Mouse (Mus musculus): Measurements from ENCODE around the gene C1qtnf6. TPM values are rescaled to one million over a fixed set of nuclear protein-coding genes. Genes with fewer than 3 reads are reported as not detected.
A peak's percentile ranks its signal among the peaks of the same experiment; 100 is the strongest.

C1qtnf6 gene
- polyA plus RNA-seq, 1 experiment from 2014 or later = 41.1 TPM

GRCm38 (mm10) chr15:78511951-78512350 is 19.3 kb downstream of the C1qtnf6 start:
- H3K27me3 ChIP-seq (ENCODE audit: control insufficient read depth, insufficient read depth, low read length) = no peaks in the 10 kb centered on the region
- 78% methylated on average over 7 of the region's 7 CpGs for WGBS

DNA sequence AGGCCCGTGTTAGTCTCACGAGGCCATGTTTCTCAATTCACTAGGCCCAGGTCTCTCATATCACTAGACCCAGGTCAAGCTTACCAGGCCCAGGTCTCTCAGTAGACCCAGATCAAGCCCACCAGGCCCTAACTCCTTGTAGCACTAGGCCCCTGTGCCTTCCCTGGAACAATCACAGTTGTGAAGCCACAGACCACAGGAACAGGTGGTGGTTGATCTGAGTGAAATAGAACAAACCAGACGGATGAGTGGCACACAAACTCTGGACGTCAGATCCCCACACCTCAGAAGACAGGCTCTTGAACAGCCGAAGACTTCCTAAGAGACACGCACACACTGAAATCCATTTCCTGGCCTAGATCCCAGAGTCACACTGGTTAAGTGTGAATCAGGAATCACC is 20.5 kb downstream of the C1qtnf6 start:
- ATAC-seq (ENCODE audit: insufficient number of reproducible peaks, insufficient read depth, low FRiP score, low read depth) = no peak
- no peaks in the 10 kb centered on the region for H3K27me3 ChIP-seq (ENCODE audit: control insufficient read depth, insufficient read depth, low read length)
- H3K36me3 ChIP-seq (ENCODE audit: control insufficient read depth, insufficient read depth, low read length) = no peaks in the 10 kb centered on the region
- H3K27ac ChIP-seq (replicated peaks in 1 of 2; ENCODE audit: control insufficient read depth in 1 of 2, insufficient read depth in 1 of 2, low read depth in 2 of 2, low read length in 2 of 2) = no peak overlapping the region
- no peak overlapping the region for H3K9ac ChIP-seq (ENCODE audit: low read length)
- H3K4me2 ChIP-seq (ENCODE audit: low read length) = no peak overlapping the region
- WGBS = 80% methylated on average over 6 of the region's 6 CpGs
- no peaks in the 10 kb centered on the region for H3K9me3 ChIP-seq (ENCODE audit: control insufficient read depth, low read length)
- H3K4me3 ChIP-seq (ENCODE audit: control insufficient read depth in 1 of 2, insufficient read depth in 1 of 2, low read depth in 1 of 2, low read length in 2 of 2) = no peak overlapping the region
- H3K4me1 ChIP-seq (ENCODE audit: control insufficient read depth in 2 of 2, insufficient read depth in 2 of 2, low read length in 2 of 2) = peaks cover 10 to 16% of the 10 kb centered on the region in 2 experiments

More at GRCm38 (mm10) chr15:78511951-78512350, 19.3 kb downstream of the C1qtnf6 start:
- Histone ChIP-seq H3K27ac (replicated peaks in 1 of 2; ENCODE audit: control insufficient read depth in 1 of 2, insufficient read depth in 1 of 2, low read depth in 2 of 2, low read length in 2 of 2) (no peak overlapping the region), H3K4me3 (ENCODE audit: control insufficient read depth in 1 of 2, insufficient read depth in 1 of 2, low read depth in 1 of 2, low read length in 2 of 2) (no peak overlapping the region), H3K4me1 (ENCODE audit: control insufficient read depth in 2 of 2, insufficient read depth in 2 of 2, low read length in 2 of 2) (peaks cover 10 to 16% of the 10 kb centered on the region in 2 experiments), H3K36me3 (ENCODE audit: control insufficient read depth, insufficient read depth, low read length) (no peaks in the 10 kb centered on the region), H3K4me2 (ENCODE audit: low read length) (no peak overlapping the region), H3K9me3 (ENCODE audit: control insufficient read depth, low read length) (no peaks in the 10 kb centered on the region), H3K9ac (ENCODE audit: low read length) (no peak overlapping the region)
- no peak for ATAC-seq (ENCODE audit: insufficient number of reproducible peaks, insufficient read depth, low FRiP score, low read depth)

GRCm38 (mm10) chr15:78510121-78510576 is 21.1 kb downstream of the C1qtnf6 start:
- no peaks in the 10 kb centered on the region for H3K36me3 ChIP-seq (ENCODE audit: control insufficient read depth, insufficient read depth, low read length)
- H3K4me3 ChIP-seq (ENCODE audit: control insufficient read depth in 1 of 2, insufficient read depth in 1 of 2, low read depth in 1 of 2, low read length in 2 of 2) = no peak overlapping the region
- peaks cover under 1% of the 10 kb centered on the region for H3K9me3 ChIP-seq (ENCODE audit: control insufficient read depth, low read length)
- 0 out of 4 replicates have a peak overlapping the region, but pooled peaks of 1 of the 2 experiments have one; percentile 1 for H3K27ac ChIP-seq (replicated peaks in 1 of 2; ENCODE audit: control insufficient read depth in 1 of 2, insufficient read depth in 1 of 2, low read depth in 2 of 2, low read length in 2 of 2)
- peaks cover 10 to 16% of the 10 kb centered on the region in 2 experiments for H3K4me1 ChIP-seq (ENCODE audit: control insufficient read depth in 2 of 2, insufficient read depth in 2 of 2, low read length in 2 of 2)
- 0 out of 2 replicates have a peak overlapping the region, but pooled peaks have one; percentile 12 for H3K4me2 ChIP-seq (ENCODE audit: low read length)
- 65% methylated on average over 8 of the region's 8 CpGs for WGBS
- no peaks in the 10 kb centered on the region for H3K27me3 ChIP-seq (ENCODE audit: control insufficient read depth, insufficient read depth, low read length)
- no peak for ATAC-seq (ENCODE audit: insufficient number of reproducible peaks, insufficient read depth, low FRiP score, low read depth)
- H3K9ac ChIP-seq (ENCODE audit: low read length) = peak overlapping the region; percentile 62

DNA sequence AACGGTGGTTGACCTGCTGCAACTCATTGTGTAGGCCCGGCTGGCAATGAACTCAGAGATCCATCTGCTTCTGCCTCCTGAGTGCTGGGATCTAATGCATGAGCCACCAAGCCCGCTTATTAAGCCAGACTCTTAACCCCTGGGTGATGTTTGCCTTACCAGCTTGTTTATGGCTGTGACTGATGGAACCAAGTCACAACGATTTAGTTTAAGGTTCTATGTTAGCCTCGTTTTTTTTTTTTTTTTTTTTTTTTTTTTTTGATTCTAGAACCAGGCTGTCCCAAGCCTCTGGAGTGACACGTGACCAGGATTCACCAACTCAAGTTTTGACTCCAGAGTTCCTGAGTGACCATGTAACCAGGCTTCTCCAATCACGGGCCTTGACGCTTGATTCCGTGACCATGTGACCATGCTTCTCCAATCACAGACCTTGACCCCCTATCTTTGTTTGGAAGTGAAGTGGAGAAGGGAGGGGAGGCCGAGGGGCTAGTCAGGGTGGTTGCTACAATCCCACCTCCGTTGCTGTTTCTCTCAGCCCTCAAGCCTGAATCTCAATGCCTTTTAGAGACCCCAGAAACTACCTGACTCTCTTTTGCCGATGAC is 21.8 kb downstream of the C1qtnf6 start:
- Histone ChIP-seq H3K9me3 (ENCODE audit: control insufficient read depth, low read length) (peaks cover 8% of the 10 kb centered on the region), H3K36me3 (ENCODE audit: control insufficient read depth, insufficient read depth, low read length) (no peaks in the 10 kb centered on the region), H3K9ac (ENCODE audit: low read length) (no peak overlapping the region; the same call in 1 of the 2 replicates), H3K4me1 (ENCODE audit: control insufficient read depth in 2 of 2, insufficient read depth in 2 of 2, low read length in 2 of 2) (peaks cover 10 to 13% of the 10 kb centered on the region in 2 experiments), H3K27me3 (ENCODE audit: control insufficient read depth, insufficient read depth, low read length) (no peaks in the 10 kb centered on the region), H3K4me2 (ENCODE audit: low read length) (no peak overlapping the region), H3K27ac (replicated peaks in 1 of 2; ENCODE audit: control insufficient read depth in 1 of 2, insufficient read depth in 1 of 2, low read depth in 2 of 2, low read length in 2 of 2) (0 out of 4 replicates have a peak overlapping the region, but pooled peaks of 1 of the 2 experiments have one; percentile 12), H3K4me3 (ENCODE audit: control insufficient read depth in 1 of 2, insufficient read depth in 1 of 2, low read depth in 1 of 2, low read length in 2 of 2) (no peak overlapping the region)
- 0 out of 2 replicates have a peak, but pooled peaks have one; percentile 13 for ATAC-seq (ENCODE audit: insufficient number of reproducible peaks, insufficient read depth, low FRiP score, low read depth)
- 48% methylated on average over 12 of the region's 12 CpGs for WGBS

- H3K9ac ChIP-seq (ENCODE audit: low read length) = no peak overlapping the region
- no peaks in the 10 kb centered on the region for H3K27me3 ChIP-seq (ENCODE audit: control insufficient read depth, insufficient read depth, low read length)
- H3K4me3 ChIP-seq (ENCODE audit: control insufficient read depth in 1 of 2, insufficient read depth in 1 of 2, low read depth in 1 of 2, low read length in 2 of 2) = no peak overlapping the region
- no peak for ATAC-seq (ENCODE audit: insufficient number of reproducible peaks, insufficient read depth, low FRiP score, low read depth)
- no peak overlapping the region for H3K27ac ChIP-seq (replicated peaks in 1 of 2; ENCODE audit: control insufficient read depth in 1 of 2, insufficient read depth in 1 of 2, low read depth in 2 of 2, low read length in 2 of 2)
- H3K36me3 ChIP-seq (ENCODE audit: control insufficient read depth, insufficient read depth, low read length) = no peaks in the 10 kb centered on the region
- peaks cover 10% of the 10 kb centered on the region for H3K9me3 ChIP-seq (ENCODE audit: control insufficient read depth, low read length)
- WGBS = 40% methylated on average over 7 of the region's 7 CpGs
- H3K4me2 ChIP-seq (ENCODE audit: low read length) = no peak overlapping the region
- H3K4me1 ChIP-seq (ENCODE audit: control insufficient read depth in 2 of 2, insufficient read depth in 2 of 2, low read length in 2 of 2) = peaks cover 12 to 13% of the 10 kb centered on the region in 2 experiments
Measured at GRCm38 (mm10) chr15:78508443-78508842, 22.8 kb downstream of the C1qtnf6 start.

GRCm38 (mm10) chr15:78505541-78505940 is 25.7 kb downstream of the C1qtnf6 start:
- no peak overlapping the region for H3K4me2 ChIP-seq (ENCODE audit: low read length)
- ATAC-seq (ENCODE audit: insufficient number of reproducible peaks, insufficient read depth, low FRiP score, low read depth) = no peak
- 67% methylated on average over 3 of the region's 3 CpGs for WGBS

DNA sequence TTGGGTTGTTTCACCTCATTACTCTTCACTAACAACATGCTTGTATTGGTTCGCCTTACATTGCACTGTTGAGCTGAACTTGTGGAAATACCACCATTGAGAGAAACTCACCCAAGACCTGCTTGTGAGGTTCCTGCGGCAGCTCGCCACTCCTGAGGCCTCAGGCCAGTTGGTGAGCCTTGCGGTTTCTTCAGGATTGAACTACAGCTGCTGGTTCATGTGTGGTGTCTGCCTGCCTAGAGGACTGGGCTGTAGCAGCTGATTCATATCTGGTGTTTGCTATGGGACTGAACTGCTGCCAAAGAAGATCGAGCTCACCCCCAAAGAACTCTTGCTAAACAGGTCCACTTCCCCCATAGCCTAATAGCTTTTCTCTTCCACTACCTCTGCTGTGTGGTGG is 26.4 kb downstream of the C1qtnf6 start:
- ATAC-seq (ENCODE audit: insufficient number of reproducible peaks, insufficient read depth, low FRiP score, low read depth) = no peak
- Histone ChIP-seq H3K27ac (replicated peaks in 1 of 2; ENCODE audit: control insufficient read depth in 1 of 2, insufficient read depth in 1 of 2, low read depth in 2 of 2, low read length in 2 of 2) (no peak overlapping the region), H3K4me1 (ENCODE audit: control insufficient read depth in 2 of 2, insufficient read depth in 2 of 2, low read length in 2 of 2) (peaks cover 4 to 6% of the 10 kb centered on the region in 2 experiments), H3K9ac (ENCODE audit: low read length) (no peak overlapping the region), H3K4me3 (ENCODE audit: control insufficient read depth in 1 of 2, insufficient read depth in 1 of 2, low read depth in 1 of 2, low read length in 2 of 2) (no peak overlapping the region), H3K27me3 (ENCODE audit: control insufficient read depth, insufficient read depth, low read length) (no peaks in the 10 kb centered on the region), H3K4me2 (ENCODE audit: low read length) (no peak overlapping the region), H3K36me3 (ENCODE audit: control insufficient read depth, insufficient read depth, low read length) (no peaks in the 10 kb centered on the region), H3K9me3 (ENCODE audit: control insufficient read depth, low read length) (peaks cover 14% of the 10 kb centered on the region)
- WGBS = 84% methylated on average over 5 of the region's 5 CpGs

More at GRCm38 (mm10) chr15:78505541-78505940, 25.7 kb downstream of the C1qtnf6 start:
- H3K9me3 ChIP-seq (ENCODE audit: control insufficient read depth, low read length) = peaks cover 13% of the 10 kb centered on the region
- no peaks in the 10 kb centered on the region for H3K27me3 ChIP-seq (ENCODE audit: control insufficient read depth, insufficient read depth, low read length)
- peaks cover 11 to 12% of the 10 kb centered on the region in 2 experiments for H3K4me1 ChIP-seq (ENCODE audit: control insufficient read depth in 2 of 2, insufficient read depth in 2 of 2, low read length in 2 of 2)
- H3K36me3 ChIP-seq (ENCODE audit: control insufficient read depth, insufficient read depth, low read length) = no peaks in the 10 kb centered on the region
- H3K4me3 ChIP-seq (ENCODE audit: control insufficient read depth in 1 of 2, insufficient read depth in 1 of 2, low read depth in 1 of 2, low read length in 2 of 2) = no peak overlapping the region
- no peak overlapping the region for H3K9ac ChIP-seq (ENCODE audit: low read length)
- H3K27ac ChIP-seq (replicated peaks in 1 of 2; ENCODE audit: control insufficient read depth in 1 of 2, insufficient read depth in 1 of 2, low read depth in 2 of 2, low read length in 2 of 2) = no peak overlapping the region

Measured in heart, embryonic 14.5 days (tissue).